Mouse (Mus musculus) thymus, postnatal 4 days (tissue): ENCODE measurements at regions not wholly inside any gene's neighbourhood (a gene's known extent, or its start where the extent isn't known, plus 50 kb on each side); places are given as distances from the start of the nearest gene placed in this dataset.

Experiments used
- DNase-seq: peaks from one replicate; pipeline ENCODE4 v3.0.0; 2021

DNA sequence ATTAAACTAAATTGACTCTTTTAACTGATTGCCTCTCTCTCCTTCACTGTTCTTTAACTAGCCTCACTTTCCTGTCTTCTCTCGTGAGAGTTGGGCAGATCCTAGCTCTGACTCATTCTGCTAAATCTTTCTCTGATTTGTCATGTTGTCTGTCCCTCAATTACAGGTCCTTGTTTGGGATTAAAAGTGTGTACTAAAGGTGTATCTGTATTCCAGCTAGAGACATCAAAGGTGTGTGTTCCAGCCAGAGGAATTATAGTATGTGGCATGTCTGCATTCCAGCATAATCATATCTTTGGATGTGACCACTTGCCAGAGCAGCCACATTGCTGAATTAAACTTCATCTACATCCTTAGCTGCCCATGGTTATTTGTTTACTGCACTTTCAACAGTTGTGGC is 167.5 kb upstream of the Fam83b start:
- DNase-seq, result no peak

DNA sequence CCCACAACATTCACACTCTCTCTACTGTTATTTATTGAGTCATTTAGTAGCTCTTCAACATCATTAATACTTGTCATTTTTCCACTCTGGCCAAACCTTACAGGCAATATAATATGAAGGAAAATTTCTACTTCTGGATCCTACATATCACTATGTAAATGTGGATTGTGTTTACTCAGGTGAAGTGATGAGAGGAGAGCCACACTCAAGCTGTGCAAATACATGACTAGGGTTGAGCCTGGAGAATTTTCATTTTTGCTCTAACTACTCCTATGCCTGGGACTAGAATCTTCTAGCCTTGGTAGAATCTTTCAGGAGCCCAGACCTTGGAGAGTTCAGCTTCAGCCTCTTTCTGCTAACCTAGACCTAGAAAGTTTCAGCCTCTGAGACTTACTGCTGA is 166.9 kb upstream of the Fam83b start:
- no peak for DNase-seq

DNA sequence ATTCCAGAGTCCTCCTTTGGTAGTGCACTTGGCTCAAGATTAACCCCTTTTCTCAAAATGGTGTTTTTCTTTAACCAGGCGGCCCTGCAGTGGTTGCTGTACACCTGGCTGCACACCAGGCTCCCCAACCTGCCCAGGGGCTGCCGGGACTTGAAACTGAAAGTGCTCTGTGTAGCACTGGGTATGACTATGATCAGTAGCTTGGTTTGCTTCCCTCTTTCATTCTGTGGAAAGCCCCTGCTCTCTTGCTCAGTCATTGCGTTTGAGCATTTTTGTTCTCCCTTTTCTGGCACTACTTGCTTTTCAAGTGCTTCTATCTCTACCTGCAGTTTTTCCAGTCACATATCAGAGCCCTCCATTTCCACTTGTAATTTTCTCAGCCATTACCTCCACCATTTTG is 156.0 kb upstream of the Fam83b start:
- no peak for DNase-seq

DNA sequence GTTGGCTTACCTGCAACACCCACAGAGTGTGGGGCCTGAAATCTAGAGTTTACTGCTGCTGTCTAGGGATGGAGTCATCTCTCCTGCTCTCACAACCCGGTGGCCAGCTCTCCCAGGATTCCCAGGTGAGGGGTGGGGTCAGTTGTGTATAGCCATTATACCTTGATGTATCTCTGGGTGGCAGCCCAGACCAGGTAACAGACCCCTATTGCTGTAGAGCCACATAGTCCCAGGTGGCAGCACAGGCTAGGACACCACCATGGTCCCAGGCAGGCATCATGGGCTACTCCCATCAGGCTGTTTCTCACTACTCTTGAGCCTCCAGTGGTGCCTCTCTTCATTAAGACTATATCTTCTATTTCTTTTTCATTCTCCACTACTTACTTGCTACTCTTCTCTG is 148.9 kb upstream of the Fam83b start:
- DNase-seq, result no peak

DNA sequence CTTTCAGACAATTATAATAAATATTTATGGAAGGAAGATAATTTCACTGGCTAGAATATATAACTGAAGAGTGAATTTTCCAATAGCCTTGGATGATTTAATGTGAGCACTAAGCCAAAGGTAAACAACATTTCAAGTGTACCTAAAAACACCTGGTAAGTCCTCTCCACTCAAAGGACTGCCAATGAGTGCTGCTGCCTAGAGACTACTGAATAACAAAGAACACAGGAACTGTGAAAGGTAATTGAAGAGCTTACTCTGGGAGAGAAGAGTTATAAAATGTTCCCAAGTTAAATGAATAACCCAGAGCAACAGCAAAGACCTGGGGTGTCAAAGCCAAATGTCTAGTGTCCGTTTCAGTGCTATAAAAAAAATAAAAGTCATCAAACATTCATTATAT is 139.5 kb upstream of the Fam83b start:
- DNase-seq, result no peak

DNA sequence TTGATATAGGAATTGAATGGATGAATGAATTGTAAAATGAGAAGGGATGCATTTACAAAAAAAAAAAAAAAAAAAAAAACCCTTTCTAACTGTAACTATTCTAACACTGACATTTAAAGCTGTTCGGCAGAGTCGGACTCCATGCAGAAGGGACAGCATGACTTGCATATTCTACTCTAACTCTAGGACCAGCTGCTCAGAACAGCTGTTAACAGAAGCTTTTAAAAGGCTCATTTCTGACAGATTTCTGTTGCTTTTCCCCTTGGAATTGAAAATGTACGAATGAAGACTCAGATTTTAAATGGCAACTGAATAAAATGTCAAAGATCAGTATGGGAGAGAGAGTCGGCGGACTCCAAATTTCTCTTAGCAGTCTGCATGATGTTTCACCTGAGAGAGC is 138.9 kb upstream of the Fam83b start:
- DNase-seq, result no peak

DNA sequence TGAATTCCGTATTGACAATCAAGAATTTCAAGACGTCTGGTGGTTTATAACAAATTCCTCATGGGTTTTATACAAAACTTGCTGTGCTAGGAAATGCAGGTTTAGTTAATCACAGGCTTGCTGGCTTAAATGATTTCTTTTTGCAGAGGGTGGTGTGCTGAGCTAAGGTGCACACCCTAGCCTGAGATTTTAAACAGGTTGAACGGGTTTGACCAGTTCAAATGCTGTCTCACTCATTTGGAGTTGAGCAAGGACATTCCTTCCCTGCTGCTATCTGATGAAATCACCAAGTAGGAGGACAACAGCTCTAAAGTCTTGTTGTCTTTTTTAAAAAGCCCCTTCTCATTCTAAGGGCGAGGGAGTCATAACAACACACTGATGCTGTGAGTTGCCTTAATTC is 128.6 kb upstream of the Fam83b start:
- DNase-seq, result no peak

DNA sequence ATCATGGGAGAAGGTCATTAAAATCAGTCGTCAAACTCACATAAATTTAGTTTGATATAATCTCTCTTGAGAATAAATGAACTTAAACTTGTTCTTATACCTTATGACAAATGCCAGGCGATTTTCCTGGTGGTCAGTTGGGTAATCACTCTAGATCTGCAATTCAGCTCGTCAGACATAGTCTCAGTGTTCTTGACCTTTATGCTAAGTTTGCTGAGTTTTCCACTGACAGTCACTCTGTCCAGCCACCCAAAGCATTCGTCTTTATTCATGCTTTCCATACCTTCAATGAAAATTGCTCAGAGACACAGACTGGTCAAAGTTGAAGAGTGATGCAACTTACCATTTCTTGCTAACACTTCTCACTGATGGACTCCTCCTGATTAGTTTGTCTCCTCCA is 126.1 kb upstream of the Fam83b start:
- DNase-seq, result no peak

DNA sequence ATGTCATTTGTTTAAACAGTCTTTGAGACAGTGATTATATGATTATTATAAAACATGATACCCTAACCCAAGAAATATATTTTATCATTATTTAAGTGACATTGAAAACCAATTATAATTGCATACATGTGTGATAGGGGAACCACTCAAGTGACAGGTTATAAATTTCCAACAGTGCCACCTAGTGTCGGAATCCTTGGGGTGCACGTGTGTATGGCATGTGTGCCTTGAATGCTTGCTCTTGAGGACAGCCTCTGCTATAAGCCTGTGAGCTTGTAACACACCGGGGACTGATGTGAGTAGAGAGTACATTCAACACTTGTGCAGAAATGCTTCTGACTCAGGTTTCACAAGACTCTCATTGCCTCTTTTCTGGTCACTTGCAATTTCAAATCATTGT is 93.9 kb upstream of the Fam83b start:
- peak; percentile 56 for DNase-seq

DNA sequence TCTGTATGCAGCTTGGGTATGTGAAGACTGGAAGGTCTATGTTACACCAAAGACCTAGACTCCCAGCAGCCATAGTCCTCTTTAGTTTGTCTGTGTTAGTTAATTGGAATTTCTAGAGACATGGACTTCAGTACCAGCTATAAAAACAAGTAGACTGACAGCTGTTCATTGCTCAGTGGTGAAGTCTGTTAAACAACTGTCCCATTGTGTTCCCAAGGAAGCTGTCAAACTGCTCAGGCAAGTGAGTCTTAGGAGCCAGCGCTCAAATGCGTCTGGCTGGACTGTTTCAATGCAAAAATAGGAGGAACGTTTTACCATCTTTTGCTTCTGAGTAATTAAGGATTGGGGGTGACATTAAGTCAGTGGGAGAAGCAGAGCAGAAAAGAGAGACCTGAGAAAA is 92.9 kb upstream of the Fam83b start:
- DNase-seq, result no peak

DNA sequence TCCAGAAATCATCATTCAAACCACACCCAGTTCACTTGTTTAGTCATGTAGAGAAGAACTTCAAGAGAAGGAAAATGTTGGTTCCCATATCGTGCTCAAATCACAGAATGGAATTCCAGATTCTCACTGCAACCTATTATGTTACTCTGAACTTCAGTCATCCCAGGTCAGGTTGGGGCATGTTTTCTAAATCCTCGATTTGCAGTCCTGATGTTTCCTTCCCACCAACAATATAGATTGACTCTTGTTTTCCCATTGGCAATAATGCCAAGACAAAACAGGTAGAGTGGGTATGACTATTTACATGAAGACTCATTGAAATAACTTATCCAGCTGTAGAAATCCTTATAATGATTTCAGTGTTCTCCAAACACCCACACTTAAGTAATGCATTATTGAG is 86.4 kb upstream of the Fam83b start:
- DNase-seq, result no peak

DNA sequence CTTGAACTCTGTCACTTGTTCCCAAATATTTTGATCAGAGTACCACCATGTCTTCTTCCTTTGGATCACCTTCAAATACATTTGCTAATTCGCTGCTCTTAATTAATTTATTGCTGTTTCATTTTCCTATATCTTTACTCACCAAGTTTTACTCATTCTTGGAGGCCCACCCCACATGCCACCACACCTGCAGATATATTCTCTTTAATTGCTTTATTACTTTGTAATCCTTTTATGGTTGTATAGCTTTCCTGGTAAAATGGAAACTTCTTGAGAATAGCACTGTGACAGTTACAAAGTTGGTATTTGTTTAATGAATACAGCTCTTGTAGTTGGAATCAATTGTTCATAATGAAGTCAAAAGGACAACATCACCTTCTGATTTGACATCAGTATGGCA is 82.6 kb upstream of the Fam83b start:
- DNase-seq, result no peak

DNA sequence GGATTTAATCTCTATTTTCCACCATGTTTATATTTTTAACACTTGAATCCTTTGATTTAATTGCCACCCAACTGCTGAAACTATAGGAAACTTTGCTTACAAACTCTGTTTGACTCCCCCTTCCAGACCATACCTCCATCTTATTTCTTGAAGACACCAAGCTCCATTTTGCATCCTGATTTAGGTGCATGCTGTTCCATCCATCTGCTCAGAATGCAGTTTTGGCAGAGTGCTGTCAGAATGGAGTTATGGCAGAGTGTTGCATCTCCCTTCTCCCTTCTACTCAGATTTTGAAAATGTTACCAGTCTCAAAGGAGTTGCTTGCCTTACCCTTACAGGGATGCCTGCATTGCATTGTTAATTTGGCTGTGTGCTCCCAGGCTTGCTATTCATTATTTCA is 79.5 kb upstream of the Fam83b start:
- DNase-seq, result no peak
